Mouse (Mus musculus): ENCODE data around the gene Lhx2. TPM values are rescaled to one million over a fixed set of nuclear protein-coding genes. Genes with fewer than 3 reads are reported as not detected.

Gene Lhx2
- polyA plus RNA-seq, 1 experiment from 2014 or later: 17.4 TPM

- peak; percentile 31; the same call in 1 of the 2 replicates for ATAC-seq (ENCODE audit: low FRiP score, low read depth)
- peaks cover 29% of the 10 kb centered on the region for H3K4me1 ChIP-seq
- 4% methylated on average over 20 of the region's 20 CpGs for WGBS
- no peaks in the 10 kb centered on the region for H3K36me3 ChIP-seq
- no peak overlapping the region for H3K27ac ChIP-seq
- 0 out of 2 replicates have a peak overlapping the region, but pooled peaks have one; percentile 16 for H3K4me3 ChIP-seq
- peak overlapping the region; percentile 50; the same call in 1 of the 2 replicates for H3K9ac ChIP-seq
- H3K27me3 ChIP-seq: peaks cover 55% of the 10 kb centered on the region
- peak overlapping the region; percentile 56 for H3K4me2 ChIP-seq (replicated peaks)
- H3K9me3 ChIP-seq: no peaks in the 10 kb centered on the region
Measured at GRCm38 (mm10) chr2:38375606-38376304, 36.7 kb downstream of the Lhx2 start.

GRCm38 (mm10) chr2:38377254-38377653, 38.2 kb downstream of the Lhx2 start:
- WGBS: 87% methylated on average over 7 of the region's 7 CpGs
- Histone ChIP-seq H3K27ac (no peak overlapping the region), H3K9ac (no peak overlapping the region), H3K36me3 (no peaks in the 10 kb centered on the region), H3K9me3 (no peaks in the 10 kb centered on the region), H3K27me3 (peaks cover 59% of the 10 kb centered on the region), H3K4me2 (replicated peaks) (no peak overlapping the region), H3K4me3 (no peak overlapping the region), H3K4me1 (peaks cover 25% of the 10 kb centered on the region)
- no peak for ATAC-seq (ENCODE audit: low FRiP score, low read depth)

GRCm38 (mm10) chr2:38378346-38378745, 39.3 kb downstream of the Lhx2 start:
- no peak for ATAC-seq (ENCODE audit: low FRiP score, low read depth)

GRCm38 (mm10) chr2:38378849-38379545, 39.9 kb downstream of the Lhx2 start:
- Histone ChIP-seq H3K27me3 (peaks cover 45% of the 10 kb centered on the region), H3K4me3 (peak overlapping the region; percentile 21)

More at GRCm38 (mm10) chr2:38378346-38378745, 39.3 kb downstream of the Lhx2 start:
- Histone ChIP-seq H3K27me3 (peaks cover 52% of the 10 kb centered on the region), H3K4me3 (no peak overlapping the region), H3K4me2 (replicated peaks) (no peak overlapping the region), H3K4me1 (peaks cover 24% of the 10 kb centered on the region), H3K36me3 (no peaks in the 10 kb centered on the region), H3K9ac (no peak overlapping the region), H3K9me3 (no peaks in the 10 kb centered on the region), H3K27ac (no peak overlapping the region)
- 28% methylated on average over 5 of the region's 5 CpGs for WGBS

GRCm38 (mm10) chr2:38379546-38379870, 40.4 kb downstream of the Lhx2 start:
- no peak overlapping the region; the same call in 1 of the 2 replicates for H3K9ac ChIP-seq
- H3K9me3 ChIP-seq: no peaks in the 10 kb centered on the region
- H3K36me3 ChIP-seq: no peaks in the 10 kb centered on the region
- peaks cover 44% of the 10 kb centered on the region for H3K27me3 ChIP-seq
- no peak overlapping the region for H3K27ac ChIP-seq
- H3K4me3 ChIP-seq: peak overlapping the region; percentile 21; the same call in 1 of the 2 replicates
- 9% methylated on average over 4 of the region's 4 CpGs for WGBS
- H3K4me1 ChIP-seq: peaks cover 24% of the 10 kb centered on the region
- H3K4me2 ChIP-seq (replicated peaks): peak overlapping the region; percentile 52
- no peak for ATAC-seq (ENCODE audit: low FRiP score, low read depth)

More at GRCm38 (mm10) chr2:38378849-38379545, 39.9 kb downstream of the Lhx2 start:
- no peaks in the 10 kb centered on the region for H3K36me3 ChIP-seq
- peaks cover 24% of the 10 kb centered on the region for H3K4me1 ChIP-seq
- no peak overlapping the region for H3K27ac ChIP-seq
- H3K9ac ChIP-seq: no peak overlapping the region; the same call in 1 of the 2 replicates
- 7% methylated on average over 29 of the region's 29 CpGs for WGBS
- no peak for ATAC-seq (ENCODE audit: low FRiP score, low read depth)
- peak overlapping the region; percentile 52 for H3K4me2 ChIP-seq (replicated peaks)
- no peaks in the 10 kb centered on the region for H3K9me3 ChIP-seq

GRCm38 (mm10) chr2:38380136-38381083, 41.3 kb downstream of the Lhx2 start:
- WGBS: 57% methylated on average over 10 of the region's 10 CpGs
- Histone ChIP-seq H3K4me3 (no peak overlapping the region), H3K4me1 (peaks cover 24% of the 10 kb centered on the region), H3K4me2 (replicated peaks) (no peak overlapping the region), H3K36me3 (no peaks in the 10 kb centered on the region), H3K27ac (no peak overlapping the region), H3K27me3 (peaks cover 39% of the 10 kb centered on the region), H3K9ac (no peak overlapping the region), H3K9me3 (no peaks in the 10 kb centered on the region)
- no peak for ATAC-seq (ENCODE audit: low FRiP score, low read depth)

GRCm38 (mm10) chr2:38387568-38388262, 48.6 kb downstream of the Lhx2 start:
- H3K9me3 ChIP-seq: no peaks in the 10 kb centered on the region
- ATAC-seq (ENCODE audit: low FRiP score, low read depth): no peak

GRCm38 (mm10) chr2:38394977-38395868, 56.1 kb downstream of the Lhx2 start:
- Histone ChIP-seq H3K4me1 (no peaks in the 10 kb centered on the region), H3K27me3 (0 out of 2 replicates have a peak, but pooled peaks cover 3% of the 10 kb centered on the region), H3K27ac (no peak overlapping the region), H3K9ac (no peak overlapping the region), H3K4me2 (replicated peaks) (no peak overlapping the region), H3K4me3 (no peak overlapping the region), H3K9me3 (no peaks in the 10 kb centered on the region), H3K36me3 (no peaks in the 10 kb centered on the region)
- ATAC-seq (ENCODE audit: low FRiP score, low read depth): peak; percentile 62; the same call in 1 of the 2 replicates
- WGBS: 65% methylated on average over 17 of the region's 17 CpGs

More at GRCm38 (mm10) chr2:38387568-38388262, 48.6 kb downstream of the Lhx2 start:
- WGBS: 82% methylated on average over 10 of the region's 10 CpGs
- H3K4me3 ChIP-seq: no peak overlapping the region
- no peak overlapping the region for H3K4me2 ChIP-seq (replicated peaks)
- H3K27me3 ChIP-seq: no peaks in the 10 kb centered on the region
- no peak overlapping the region for H3K9ac ChIP-seq
- H3K4me1 ChIP-seq: no peaks in the 10 kb centered on the region
- H3K27ac ChIP-seq: no peak overlapping the region
- no peaks in the 10 kb centered on the region for H3K36me3 ChIP-seq

- Histone ChIP-seq H3K36me3 (no peaks in the 10 kb centered on the region), H3K4me3 (no peak overlapping the region), H3K27ac (no peak overlapping the region), H3K4me1 (no peaks in the 10 kb centered on the region), H3K4me2 (replicated peaks) (no peak overlapping the region), H3K9me3 (no peaks in the 10 kb centered on the region), H3K9ac (no peak overlapping the region), H3K27me3 (0 out of 2 replicates have a peak, but pooled peaks cover 4% of the 10 kb centered on the region)
- no peak for ATAC-seq (ENCODE audit: low FRiP score, low read depth)
Measured at GRCm38 (mm10) chr2:38395869-38396236, 56.8 kb downstream of the Lhx2 start.

GRCm38 (mm10) chr2:38397306-38397705, 58.2 kb downstream of the Lhx2 start:
- no peaks in the 10 kb centered on the region for H3K4me1 ChIP-seq
- 76% methylated on average over 7 of the region's 7 CpGs for WGBS
- no peaks in the 10 kb centered on the region for H3K9me3 ChIP-seq
- no peak overlapping the region for H3K4me3 ChIP-seq
- H3K9ac ChIP-seq: no peak overlapping the region
- 0 out of 2 replicates have a peak, but pooled peaks cover 6% of the 10 kb centered on the region for H3K27me3 ChIP-seq
- no peak overlapping the region for H3K4me2 ChIP-seq (replicated peaks)
- no peaks in the 10 kb centered on the region for H3K36me3 ChIP-seq
- H3K27ac ChIP-seq: no peak overlapping the region
- no peak for ATAC-seq (ENCODE audit: low FRiP score, low read depth)
